Mouse (Mus musculus): ENCODE measurements around the gene Slc9a9.

DNA sequence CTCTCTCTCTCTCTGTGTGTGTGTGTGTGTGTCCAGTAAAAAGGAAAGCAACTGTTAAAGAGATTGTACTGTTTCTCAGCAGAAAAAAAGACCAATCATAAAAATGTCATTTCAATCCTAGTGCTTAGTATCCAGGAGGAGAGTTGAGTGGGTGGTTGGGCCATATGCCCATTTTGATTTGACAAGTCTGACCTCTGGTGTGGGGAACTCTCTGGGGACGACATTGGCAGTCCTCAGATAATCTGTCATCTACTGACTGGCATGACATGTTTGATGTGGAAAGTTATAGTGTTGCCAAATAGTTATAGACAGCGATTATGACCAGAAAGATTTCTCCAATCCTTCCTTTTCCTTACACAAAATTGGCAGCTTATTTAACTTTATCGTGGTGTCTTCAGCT is 71.1 kb downstream of the Slc9a9 start:
- TF ChIP-seq CTCF (IDR thresholded peaks at IDR 0.05; ENCODE audit: low read depth, low read length) (no peak), POLR2A (IDR thresholded peaks at IDR 0.05; ENCODE audit: borderline replicate concordance, low read depth, low read length) (no peak)
